Mouse (Mus musculus): ENCODE data around the gene Ddhd1.

DNA sequence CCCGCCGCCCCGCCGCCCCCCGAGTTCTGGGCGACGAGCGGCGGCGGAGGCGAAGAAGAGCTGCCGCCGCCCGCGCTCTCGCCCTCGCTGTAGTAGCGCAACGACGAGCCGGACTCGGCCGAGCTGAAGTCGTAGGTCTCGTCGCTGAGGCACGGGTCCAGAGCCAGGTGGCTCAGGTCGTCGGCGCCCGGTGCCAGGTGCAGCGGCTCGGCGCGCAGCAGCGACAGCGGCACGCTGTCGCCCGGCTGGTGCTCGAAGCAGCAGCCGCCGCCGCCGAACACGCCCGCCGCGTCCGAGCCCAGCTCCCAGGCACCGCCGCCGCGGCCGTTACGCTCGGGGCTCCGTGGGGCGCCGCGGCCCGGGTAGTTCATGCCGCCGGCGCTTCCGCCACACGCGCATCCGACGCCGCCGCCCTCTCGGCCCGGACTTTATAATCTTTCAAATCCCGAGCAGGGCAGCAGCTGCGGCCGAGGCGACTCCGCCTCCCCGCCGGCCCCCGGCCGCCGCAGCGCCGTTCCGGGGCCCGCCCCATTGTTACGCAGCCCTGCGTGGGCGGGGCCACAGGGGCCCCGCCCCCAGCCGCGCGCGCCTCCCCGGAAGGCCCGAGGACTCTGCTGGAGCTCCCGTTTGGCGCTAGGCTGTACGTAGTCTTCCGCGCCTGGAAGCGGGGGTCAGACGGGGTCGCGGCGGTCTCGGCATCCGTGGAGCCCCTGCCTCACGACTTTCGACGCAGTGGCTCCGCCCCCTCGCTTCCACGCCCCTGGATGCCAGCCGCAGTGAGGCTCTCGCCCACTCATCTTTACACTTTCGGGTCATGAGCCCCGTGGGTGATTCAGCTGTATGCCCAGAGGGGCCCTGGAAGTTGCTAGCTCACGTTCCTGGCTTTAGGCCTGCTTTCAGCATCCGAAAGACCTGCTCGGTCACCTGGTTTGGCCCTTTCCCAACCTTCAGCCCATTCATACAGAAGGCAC lies at the start of gene Ddhd1:
- TF ChIP-seq CTCF (IDR thresholded peaks at IDR 0.05; ENCODE audit: low read depth): no peak
- TF ChIP-seq EP300 (optimal IDR thresholded peaks at IDR 0.05): no peak

Data from stomach, postnatal 0 days (tissue).